Mouse (Mus musculus) left cerebral cortex, adult 18-20 months (tissue): Measurements from ENCODE around the gene C2cd4d. TPM values are rescaled to one million over a fixed set of nuclear protein-coding genes. Genes with fewer than 3 reads are reported as not detected.

Experiments used
- DNase-seq, 2 experiments: peaks; one replicate each; pipeline ENCODE4 v3.0.0; 2021 to 2022; ENCODE audit warnings: low spot score in 2 of 2, mixed read lengths in 1 of 2
- long read RNA-seq, 2 experiments: library from polyadenylated mRNA; stranded (forward); transcript quantifications; one replicate each; pipeline ENCODE4 v2.0.0; 2021
- total RNA-seq, 2 experiments: library from RNA; stranded (reverse); gene quantifications; 2 replicates each; pipeline ENCODE4 v1.2.3; 2021

Gene C2cd4d
- total RNA-seq, result under 1 TPM in 1 of 2 experiments, not detected in 1; 0.46 TPM
- long read RNA-seq, experiment 1, result 0 reads
- long read RNA-seq, experiment 2, partial matches to known transcripts, result 1 of 1 reads
- long read RNA-seq, experiment 2, other reads (novel, unspliced or antisense), result 0 of 1 reads

DNA sequence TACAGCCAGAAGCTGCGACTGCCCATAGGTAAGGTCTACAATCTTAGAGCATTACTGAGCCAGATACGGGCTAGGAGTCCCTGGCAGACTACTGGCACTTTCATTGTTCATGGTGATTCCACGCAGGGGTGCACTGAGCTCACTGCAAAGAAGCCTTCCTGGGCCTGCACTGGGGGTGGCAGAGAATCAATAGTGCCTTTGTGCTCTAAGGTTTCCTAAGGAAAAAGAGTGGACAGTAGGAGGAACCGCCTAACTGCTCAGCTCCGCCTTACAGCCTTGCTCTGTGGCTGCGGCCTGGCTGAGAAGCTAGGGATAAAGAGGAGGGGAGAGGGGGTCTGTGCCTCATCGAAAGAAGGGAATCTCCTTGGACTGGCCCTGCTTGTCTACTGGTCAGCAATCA, at the start of gene C2cd4d:
TSS of gene C2cd4d (plus strand) at position 301 of the 400 bp plus-strand sequence.
- no peak for DNase-seq

DNA sequence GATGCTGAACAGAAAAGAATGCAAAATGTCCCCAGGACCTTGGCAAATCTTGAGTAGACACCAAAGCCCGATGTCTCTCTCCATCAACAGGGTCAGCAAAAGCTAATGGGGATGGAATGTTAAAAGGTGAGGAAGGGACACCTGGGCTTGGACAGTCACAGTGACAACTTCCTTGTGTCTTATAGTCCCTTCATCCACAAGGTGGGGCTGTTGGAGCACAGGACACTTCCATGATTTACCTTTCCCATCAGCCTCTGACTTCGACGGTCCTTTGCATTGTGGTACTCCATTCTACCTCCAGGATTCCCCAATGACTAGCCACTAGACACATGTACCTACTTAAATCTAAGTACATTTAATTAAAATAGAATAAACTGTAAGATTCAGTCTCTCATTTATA, 33.6 kb upstream of the C2cd4d start:
- no peak for DNase-seq

GRCm38 (mm10) chr3:94334442-94334841, 27.8 kb upstream of the C2cd4d start:
- no peak for DNase-seq

GRCm38 (mm10) chr3:94338522-94338921, 23.7 kb upstream of the C2cd4d start:
- no peak for DNase-seq

DNA sequence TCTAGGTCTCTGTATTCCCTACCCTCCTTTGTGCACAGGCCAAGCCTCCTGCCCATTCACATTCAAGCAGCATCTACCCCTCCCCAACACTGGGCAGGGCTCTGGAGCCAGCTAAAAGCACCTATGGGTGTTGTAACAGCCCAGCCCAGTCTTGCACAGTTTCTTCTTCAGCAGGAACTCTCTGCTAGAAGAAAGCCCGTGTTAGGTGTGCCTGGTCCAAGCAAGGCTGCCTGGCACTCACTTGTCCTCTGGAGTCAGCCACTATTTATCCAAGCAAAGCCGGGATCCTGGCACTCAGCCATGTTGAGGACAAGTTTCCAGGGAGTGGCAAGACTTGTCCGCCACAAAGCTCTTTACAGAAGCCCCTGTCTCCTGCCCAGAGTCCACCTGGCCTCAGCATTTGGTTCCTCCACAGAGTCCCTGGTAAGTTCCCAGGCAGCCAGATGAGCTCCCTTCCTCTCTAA, 20.2 kb upstream of the C2cd4d start, which contains the start of gene Them5:
TSS of gene Them5 (plus strand) at position 141 of the 464 bp plus-strand sequence.
- no peak for DNase-seq

- no peak for DNase-seq
These were observed 19.7 kb upstream of the C2cd4d start for GRCm38 (mm10) chr3:94342552-94342951.

GRCm38 (mm10) chr3:94344182-94344581, 18.1 kb upstream of the C2cd4d start:
- no peak for DNase-seq

DNA sequence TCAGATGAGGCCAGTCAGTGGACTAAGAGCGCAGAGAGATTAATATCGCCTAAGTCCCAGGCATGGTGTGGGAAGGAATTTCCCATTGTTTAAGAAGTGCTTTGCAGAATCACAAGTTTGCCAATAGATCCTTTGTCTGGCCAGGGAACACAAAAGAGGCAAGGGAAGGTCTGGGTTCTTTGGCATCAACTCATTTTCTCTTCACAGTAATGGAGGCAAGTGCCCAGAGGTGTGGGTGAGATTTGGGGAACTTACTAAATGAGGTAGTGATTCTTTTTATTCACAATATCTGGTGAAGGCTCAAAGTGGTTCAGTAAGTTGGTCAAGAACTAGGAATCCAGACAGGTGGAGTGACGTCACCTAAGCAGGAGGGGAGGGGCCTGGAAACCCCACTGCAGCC, 17.3 kb upstream of the C2cd4d start:
- DNase-seq, result no peak

DNA sequence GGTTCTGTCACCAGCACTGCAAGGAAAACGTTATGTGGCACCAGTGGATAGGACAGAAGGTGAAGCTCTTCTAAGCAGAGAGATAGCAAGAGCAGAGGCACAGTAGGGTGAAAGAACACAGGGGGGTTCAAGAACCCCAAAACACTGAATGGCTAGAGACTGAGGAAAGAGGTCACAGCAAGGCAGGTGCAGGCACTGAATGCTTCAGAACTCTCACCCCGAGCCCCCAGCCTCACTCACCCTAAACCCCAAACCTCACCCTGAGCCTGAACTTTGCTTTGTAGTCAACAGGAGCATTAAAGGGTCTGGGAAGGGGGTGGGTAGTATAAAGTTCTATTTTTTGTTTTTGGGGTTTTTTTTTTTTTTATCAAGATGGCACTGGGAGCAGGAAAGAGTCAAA, 14.1 kb upstream of the C2cd4d start:
- no peak for DNase-seq

DNA sequence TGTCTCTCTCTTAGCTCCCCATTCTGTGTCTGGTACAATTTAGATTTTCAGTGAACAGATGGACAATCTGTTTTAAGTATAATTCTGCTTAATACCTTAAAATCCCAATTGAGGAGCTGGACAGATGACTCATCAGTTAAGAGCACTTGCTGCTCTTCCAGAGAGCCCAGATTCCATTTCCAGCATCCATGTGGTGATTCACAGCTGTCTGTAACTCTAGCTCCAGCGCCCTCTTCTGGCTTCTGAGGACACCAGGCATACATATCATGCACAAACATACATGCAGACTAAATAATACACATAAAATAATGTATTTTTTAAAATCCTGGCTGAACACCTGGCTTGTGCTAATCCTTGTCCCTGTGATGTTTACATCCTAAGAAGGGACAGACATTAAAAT, 1.4 kb upstream of the C2cd4d start:
- DNase-seq, result peak; percentile 20 to 27

GRCm38 (mm10) chr3:94363291-94364153, 1.3 kb downstream of the C2cd4d start:
- peak; percentile 18 to 41 for DNase-seq

DNA sequence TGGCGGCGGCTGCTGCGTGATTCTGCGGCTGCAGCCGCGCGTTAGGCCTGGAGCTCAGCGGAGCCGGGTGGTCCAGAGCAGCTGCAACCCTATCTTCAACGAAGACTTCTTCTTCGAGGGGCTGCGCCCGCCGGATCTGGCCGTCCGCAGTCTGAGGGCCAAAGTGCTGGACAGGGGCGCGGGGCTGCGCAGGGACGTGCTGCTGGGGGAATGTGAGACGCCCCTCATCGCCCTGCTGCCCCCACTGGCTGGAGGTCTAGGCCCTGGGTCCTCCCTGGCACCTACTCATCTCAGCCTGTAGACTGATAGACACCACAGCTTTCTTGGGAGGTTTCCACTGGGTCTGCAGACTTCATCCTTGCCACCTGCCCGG, 1.9 kb downstream of the C2cd4d start:
- DNase-seq, result no peak

GRCm38 (mm10) chr3:94366761-94367160, 4.5 kb downstream of the C2cd4d start:
- peak; percentile 78 to 84 for DNase-seq

GRCm38 (mm10) chr3:94367511-94367910, 5.3 kb downstream of the C2cd4d start:
- DNase-seq, result no peak

- no peak for DNase-seq
These were observed 6.4 kb downstream of the C2cd4d start for GRCm38 (mm10) chr3:94368631-94369030.

GRCm38 (mm10) chr3:94369709-94370108, 7.5 kb downstream of the C2cd4d start:
- DNase-seq, result no peak

GRCm38 (mm10) chr3:94371637-94372036, 9.4 kb downstream of the C2cd4d start:
- peak; percentile 20 to 35 for DNase-seq

DNA sequence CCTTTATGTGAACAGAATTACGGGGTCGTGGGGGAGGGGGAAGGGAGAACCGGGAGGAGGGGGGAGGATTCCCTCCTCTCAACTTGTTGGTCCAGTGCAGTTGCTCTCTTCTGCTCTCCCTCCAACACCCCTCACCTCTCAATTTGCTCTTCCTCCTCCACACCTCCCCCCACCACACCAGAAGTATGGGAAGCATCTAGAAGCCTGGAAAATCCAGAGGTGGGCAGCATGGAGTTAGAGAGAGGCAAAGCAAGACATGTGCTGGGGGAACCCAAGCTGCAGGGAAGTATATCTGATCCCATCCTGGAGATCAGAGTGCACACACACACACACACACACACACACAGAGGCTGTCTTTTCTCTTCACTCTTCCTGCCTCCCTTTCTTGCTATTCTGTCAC, 9.8 kb downstream of the C2cd4d start:
- no peak for DNase-seq

DNA sequence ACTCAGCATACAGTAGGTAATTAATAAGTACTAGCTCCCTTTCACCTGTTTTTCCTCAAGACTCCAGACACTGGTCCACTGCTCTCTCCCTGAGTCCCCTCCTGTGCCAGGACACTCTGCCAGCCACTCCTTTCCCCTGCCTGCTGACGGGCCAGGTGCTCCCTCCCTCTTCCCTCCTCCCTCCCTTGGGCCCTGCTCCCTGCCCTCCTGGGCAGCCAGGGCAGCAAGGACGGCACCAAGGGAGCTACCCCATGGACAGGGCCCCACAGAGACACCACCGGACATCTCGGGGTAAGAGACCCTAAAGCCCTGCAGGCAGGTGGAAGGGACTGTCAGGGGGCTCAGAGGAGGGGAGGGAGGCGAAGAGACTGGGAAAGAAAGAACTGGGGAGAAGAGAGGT, 10.4 kb downstream of the C2cd4d start, which contains the start of gene Rorc:
TSS of gene Rorc (plus strand) at position 154 of the 400 bp plus-strand sequence.
- no peak for DNase-seq

DNA sequence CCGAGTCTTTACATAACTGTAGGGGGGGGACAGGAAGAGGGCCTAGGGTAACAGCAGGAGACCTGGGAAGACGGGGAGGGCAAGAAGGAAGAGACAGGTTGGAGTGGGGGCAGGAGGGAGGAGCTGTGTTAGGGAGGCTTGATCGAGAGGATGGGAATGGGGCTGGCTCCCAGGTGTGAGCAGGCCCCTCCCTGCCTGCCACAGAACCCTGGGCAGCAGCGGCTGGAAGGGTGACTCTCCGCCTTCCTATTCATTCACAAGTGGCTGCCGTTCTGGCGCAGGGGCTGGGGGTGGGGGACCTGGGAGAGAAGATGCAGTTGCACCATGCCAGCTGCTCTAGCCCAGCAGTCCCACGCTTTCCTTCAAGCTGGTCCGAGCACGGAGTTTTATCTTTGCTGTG, 10.9 kb downstream of the C2cd4d start:
- peak in 1 of 2 experiments; percentile 25 for DNase-seq

- DNase-seq, result no peak
These were observed 11.4 kb downstream of the C2cd4d start for GRCm38 (mm10) chr3:94373597-94374011.

GRCm38 (mm10) chr3:94374636-94375035, 12.4 kb downstream of the C2cd4d start:
- no peak for DNase-seq
